Mouse (Mus musculus) heart, adult 2 months (tissue): ENCODE results near the gene Cst7.

ENCODE experiments used
- CTCF ChIP-seq: fragments of 200-600 bp; IDR thresholded peaks from 2 replicates; pipeline ENCODE4 v1.8.1; 2022; ENCODE audit warnings: antibody characterized with exemption, mild to moderate bottlenecking, moderate library complexity
- EP300 ChIP-seq: fragments of 200-500 bp; IDR thresholded peaks from 2 replicates; pipeline ENCODE4 v1.6.1; 2011; ENCODE audit warnings: low read depth, low read length, control low read depth; ENCODE audit not compliant: insufficient read depth
- POLR2A ChIP-seq: fragments of 200-500 bp; IDR thresholded peaks from 2 replicates; pipeline ENCODE4 v1.6.1; 2011; ENCODE audit warnings: mild to moderate bottlenecking, low read depth, low read length, control low read depth; ENCODE audit not compliant: insufficient read depth

GRCm38 (mm10) chr2:150567051-150567450 is 3.2 kb upstream of the Cst7 start:
- TF ChIP-seq CTCF (no peak), EP300 (no peak), POLR2A (no peak)
